Mouse (Mus musculus): ENCODE measurements around the gene Ccl17. TPM values are rescaled to one million over a fixed set of nuclear protein-coding genes. Genes with fewer than 3 reads are reported as not detected.

Gene Ccl17
- polyA plus RNA-seq, 1 experiment: not detected

- H3K4me3 ChIP-seq (replicated peaks): no peak overlapping the region
- no peaks in the 10 kb centered on the region for H3K36me3 ChIP-seq (replicated peaks; ENCODE audit: low read length)
- H3K9me3 ChIP-seq: no peaks in the 10 kb centered on the region
- H3K27me3 ChIP-seq (replicated peaks): peaks cover 46% of the 10 kb centered on the region
- H3K4me1 ChIP-seq: peaks cover 26% of the 10 kb centered on the region
- TF ChIP-seq GATA1 (IDR thresholded peaks at IDR 0.05; ENCODE audit: borderline replicate concordance, low read length) (no peak), FLI1 (IDR thresholded peaks at IDR 0.05; ENCODE audit: low read length) (no peak)
Observed at GRCm38 (mm10) chr8:94787524-94788501, 22.4 kb upstream of the Ccl17 start.

GRCm38 (mm10) chr8:94789256-94789955, 20.8 kb upstream of the Ccl17 start:
- TF ChIP-seq GATA1 (IDR thresholded peaks at IDR 0.05; ENCODE audit: borderline replicate concordance, low read length) (no peak), FLI1 (IDR thresholded peaks at IDR 0.05; ENCODE audit: low read length) (no peak)
- peaks cover 52% of the 10 kb centered on the region for H3K27me3 ChIP-seq (replicated peaks)

GRCm38 (mm10) chr8:94794368-94794767, 15.9 kb upstream of the Ccl17 start:
- TF ChIP-seq FLI1 (IDR thresholded peaks at IDR 0.05; ENCODE audit: low read length) (no peak), GATA1 (IDR thresholded peaks at IDR 0.05; ENCODE audit: borderline replicate concordance, low read length) (no peak)
- H3K9me3 ChIP-seq: no peaks in the 10 kb centered on the region
- peaks cover 33% of the 10 kb centered on the region for H3K27me3 ChIP-seq (replicated peaks)
- no peaks in the 10 kb centered on the region for H3K36me3 ChIP-seq (replicated peaks; ENCODE audit: low read length)
- no peak overlapping the region for H3K4me3 ChIP-seq (replicated peaks)
- H3K4me1 ChIP-seq: no peaks in the 10 kb centered on the region; the same call in 1 of the 2 replicates

More at GRCm38 (mm10) chr8:94789256-94789955, 20.8 kb upstream of the Ccl17 start:
- no peaks in the 10 kb centered on the region for H3K36me3 ChIP-seq (replicated peaks; ENCODE audit: low read length)
- H3K4me1 ChIP-seq: peaks cover 19% of the 10 kb centered on the region
- H3K9me3 ChIP-seq: no peaks in the 10 kb centered on the region
- no peak overlapping the region for H3K4me3 ChIP-seq (replicated peaks)

- TF ChIP-seq FLI1 (IDR thresholded peaks at IDR 0.05; ENCODE audit: low read length) (no peak), GATA1 (IDR thresholded peaks at IDR 0.05; ENCODE audit: borderline replicate concordance, low read length) (no peak)
- H3K4me3 ChIP-seq (replicated peaks): no peak overlapping the region
- no peaks in the 10 kb centered on the region; the same call in 1 of the 2 replicates for H3K4me1 ChIP-seq
- H3K36me3 ChIP-seq (replicated peaks; ENCODE audit: low read length): no peaks in the 10 kb centered on the region
- no peaks in the 10 kb centered on the region for H3K9me3 ChIP-seq
- peaks cover 29% of the 10 kb centered on the region for H3K27me3 ChIP-seq (replicated peaks)
Observed at GRCm38 (mm10) chr8:94794782-94795181, 15.5 kb upstream of the Ccl17 start.

GRCm38 (mm10) chr8:94800278-94800968, 9.8 kb upstream of the Ccl17 start:
- TF ChIP-seq GATA1 (IDR thresholded peaks at IDR 0.05; ENCODE audit: borderline replicate concordance, low read length): no peak
- TF ChIP-seq FLI1 (IDR thresholded peaks at IDR 0.05; ENCODE audit: low read length): no peak
- peaks cover 21% of the 10 kb centered on the region for H3K27me3 ChIP-seq (replicated peaks)
- peak overlapping the region; percentile 51 for H3K4me3 ChIP-seq (replicated peaks)
- no peaks in the 10 kb centered on the region for H3K9me3 ChIP-seq
- H3K36me3 ChIP-seq (replicated peaks; ENCODE audit: low read length): no peaks in the 10 kb centered on the region
- H3K4me1 ChIP-seq: peaks cover 55% of the 10 kb centered on the region

GRCm38 (mm10) chr8:94801293-94802095, 8.8 kb upstream of the Ccl17 start:
- peak overlapping the region; percentile 84 for H3K4me3 ChIP-seq (replicated peaks)
- no peaks in the 10 kb centered on the region for H3K9me3 ChIP-seq
- no peak for TF ChIP-seq GATA1 (IDR thresholded peaks at IDR 0.05; ENCODE audit: borderline replicate concordance, low read length)
- no peak for TF ChIP-seq FLI1 (IDR thresholded peaks at IDR 0.05; ENCODE audit: low read length)
- H3K36me3 ChIP-seq (replicated peaks; ENCODE audit: low read length): no peaks in the 10 kb centered on the region
- peaks cover 28% of the 10 kb centered on the region for H3K27me3 ChIP-seq (replicated peaks)
- H3K4me1 ChIP-seq: peaks cover 66% of the 10 kb centered on the region

GRCm38 (mm10) chr8:94802375-94802774, 7.9 kb upstream of the Ccl17 start:
- H3K9me3 ChIP-seq: no peaks in the 10 kb centered on the region
- peak overlapping the region; percentile 46 for H3K4me3 ChIP-seq (replicated peaks)
- no peak for TF ChIP-seq FLI1 (IDR thresholded peaks at IDR 0.05; ENCODE audit: low read length)
- no peak for TF ChIP-seq GATA1 (IDR thresholded peaks at IDR 0.05; ENCODE audit: borderline replicate concordance, low read length)
- H3K4me1 ChIP-seq: peaks cover 75% of the 10 kb centered on the region
- H3K36me3 ChIP-seq (replicated peaks; ENCODE audit: low read length): no peaks in the 10 kb centered on the region
- H3K27me3 ChIP-seq (replicated peaks): peaks cover 35% of the 10 kb centered on the region

- H3K4me3 ChIP-seq (replicated peaks): no peak overlapping the region
- no peak for TF ChIP-seq GATA1 (IDR thresholded peaks at IDR 0.05; ENCODE audit: borderline replicate concordance, low read length)
- TF ChIP-seq FLI1 (IDR thresholded peaks at IDR 0.05; ENCODE audit: low read length): no peak
- H3K9me3 ChIP-seq: no peaks in the 10 kb centered on the region
- H3K4me1 ChIP-seq: peaks cover 87% of the 10 kb centered on the region
- peaks cover 41% of the 10 kb centered on the region for H3K27me3 ChIP-seq (replicated peaks)
- H3K36me3 ChIP-seq (replicated peaks; ENCODE audit: low read length): no peaks in the 10 kb centered on the region
Observed at GRCm38 (mm10) chr8:94803551-94803950, 6.7 kb upstream of the Ccl17 start.
